Mouse (Mus musculus): ENCODE data around the gene Ppp1r9a.

DNA sequence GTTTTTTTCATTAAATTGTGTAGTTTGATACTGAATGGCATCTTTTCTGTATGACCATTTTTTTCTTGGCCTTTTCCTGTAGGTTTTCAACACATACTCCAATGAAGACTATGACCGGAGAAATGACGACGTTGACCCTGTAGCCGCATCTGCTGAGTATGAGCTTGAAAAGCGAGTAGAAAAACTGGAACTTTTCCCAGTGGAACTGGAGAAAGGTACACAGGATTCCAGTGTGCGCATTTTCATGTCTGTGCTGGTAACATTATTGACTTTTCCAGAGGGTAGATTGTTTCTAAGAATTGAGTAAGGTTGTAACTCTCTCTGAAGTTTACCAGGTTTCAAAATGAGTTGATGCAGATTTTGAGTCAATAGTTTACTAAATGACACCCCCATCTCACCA is 143.1 kb downstream of the Ppp1r9a start:
- TF ChIP-seq POLR2A (IDR thresholded peaks at IDR 0.05; ENCODE audit: low read depth, low read length), result no peak
- no peak for TF ChIP-seq CTCF (IDR thresholded peaks at IDR 0.05; ENCODE audit: extremely low read depth, insufficient read depth, insufficient read length, insufficient replicate concordance)
